In genomic region chr14:25546852-25547621, GRCm38 (mm10) we compare ENCODE assay signal across 7 mouse cellular contexts.
DNase-seq lines count a peak whose midpoint lies in the region; ATAC-seq lines count a peak whose summit lies in the region.

No protein-coding gene starts in this region.

- H3K27me3 ChIP-seq in kidney, embryonic 16.5 days (ENCODE audit: insufficient read depth, low read length): no peaks in the 10 kb centered on the region
- H3K27me3 ChIP-seq in embryonic facial prominence, embryonic 11.5 days (ENCODE audit: control insufficient read depth, insufficient read depth, low read length): no peaks in the 10 kb centered on the region
- H3K27me3 ChIP-seq in hindbrain, embryonic 12.5 days: no peaks in the 10 kb centered on the region

- H3K9me3 ChIP-seq in kidney, embryonic 16.5 days (ENCODE audit: low read length): no peaks in the 10 kb centered on the region
- no peaks in the 10 kb centered on the region for H3K9me3 ChIP-seq in embryonic facial prominence, embryonic 11.5 days (replicated peaks; ENCODE audit: control insufficient read depth, low read length)
- H3K9me3 ChIP-seq in hindbrain, embryonic 12.5 days (replicated peaks): no peaks in the 10 kb centered on the region

- H3K4me3 ChIP-seq in kidney, embryonic 16.5 days (ENCODE audit: low read length): no peak overlapping the region
- H3K4me3 ChIP-seq in embryonic facial prominence, embryonic 11.5 days (ENCODE audit: low read depth, low read length): no peak overlapping the region
- H3K4me3 ChIP-seq in hindbrain, embryonic 12.5 days: no peak overlapping the region

- DNase-seq in kidney, adult 8-10 months: no peak
- peak; percentile 77 for DNase-seq in embryonic facial prominence, embryonic 11.5 days (ENCODE audit: low spot score)
- no peak for DNase-seq in frontal cortex, postnatal 36 days (ENCODE audit: low spot score in 2 of 2)
- no peak for DNase-seq in spleen, postnatal 10 days (ENCODE audit: low spot score in 2 of 2)

- peak overlapping the region; percentile 77 for H3K27ac ChIP-seq in kidney, embryonic 16.5 days (ENCODE audit: low read length)
- H3K27ac ChIP-seq in embryonic facial prominence, embryonic 11.5 days (replicated peaks; ENCODE audit: low read depth, low read length): peak overlapping the region; percentile 70
- H3K27ac ChIP-seq in hindbrain, embryonic 12.5 days: peak overlapping the region; percentile 66

- peaks cover 41% of the 10 kb centered on the region for H3K4me1 ChIP-seq in kidney, embryonic 16.5 days (ENCODE audit: insufficient read depth, low read length)
- peaks cover 23% of the 10 kb centered on the region for H3K4me1 ChIP-seq in embryonic facial prominence, embryonic 11.5 days (ENCODE audit: control insufficient read depth, insufficient read depth, low read length)
- peaks cover 59% of the 10 kb centered on the region for H3K4me1 ChIP-seq in hindbrain, embryonic 12.5 days

- no peak overlapping the region for H3K4me2 ChIP-seq in kidney, embryonic 16.5 days (replicated peaks; ENCODE audit: low read depth, low read length)
- no peak overlapping the region; the same call in 1 of the 2 replicates for H3K4me2 ChIP-seq in embryonic facial prominence, embryonic 11.5 days (ENCODE audit: low read depth, low read length)
- H3K4me2 ChIP-seq in hindbrain, embryonic 12.5 days (replicated peaks): no peak overlapping the region

- H3K9ac ChIP-seq in kidney, embryonic 16.5 days (replicated peaks; ENCODE audit: low read length): no peak overlapping the region
- no peak overlapping the region for H3K9ac ChIP-seq in embryonic facial prominence, embryonic 11.5 days (replicated peaks; ENCODE audit: low read length)
- H3K9ac ChIP-seq in hindbrain, embryonic 12.5 days: peak overlapping the region; percentile 27; the same call in 1 of the 2 replicates

- WGBS in kidney, embryonic 16.5 days: 32% methylated on average over 14 of the region's 14 CpGs
- 33% methylated on average over 14 of the region's 14 CpGs for WGBS in embryonic facial prominence, embryonic 11.5 days
- WGBS in hindbrain, embryonic 12.5 days: 58% methylated on average over 14 of the region's 14 CpGs

- peak; percentile 64 for ATAC-seq in kidney, embryonic 16.5 days (ENCODE audit: low FRiP score, low TSS enrichment)
- ATAC-seq in embryonic facial prominence, embryonic 11.5 days (replicated peaks; ENCODE audit: insufficient number of reproducible peaks, low FRiP score, low TSS enrichment, low read depth): peak; percentile 72
- no peak for ATAC-seq in hindbrain, embryonic 12.5 days (ENCODE audit: low FRiP score)
- 0 out of 2 replicates have a peak, but pooled peaks have one; percentile 9 for ATAC-seq in megakaryocyte, adult 5-6 weeks (ENCODE audit: poor library complexity, severe bottlenecking)

- peaks cover 10% of the 10 kb centered on the region; the same call in 1 of the 2 replicates for H3K36me3 ChIP-seq in kidney, embryonic 16.5 days (ENCODE audit: insufficient read depth, low read length)
- H3K36me3 ChIP-seq in embryonic facial prominence, embryonic 11.5 days (replicated peaks; ENCODE audit: control insufficient read depth, insufficient read depth, low read depth, low read length): peaks cover 2% of the 10 kb centered on the region; the same call in 1 of the 2 replicates
- H3K36me3 ChIP-seq in hindbrain, embryonic 12.5 days: peaks cover 29% of the 10 kb centered on the region
